Mouse (Mus musculus): ENCODE results near the gene Gorab. TPM values are rescaled to one million over a fixed set of nuclear protein-coding genes. Genes with fewer than 3 reads are reported as not detected.

The Gorab gene
- 24.4 and 24.6 TPM in 2 replicates for polyA plus RNA-seq (2015; fragmentation: Nextera tagmentation; extraction: Ambion mirVana)

DNA sequence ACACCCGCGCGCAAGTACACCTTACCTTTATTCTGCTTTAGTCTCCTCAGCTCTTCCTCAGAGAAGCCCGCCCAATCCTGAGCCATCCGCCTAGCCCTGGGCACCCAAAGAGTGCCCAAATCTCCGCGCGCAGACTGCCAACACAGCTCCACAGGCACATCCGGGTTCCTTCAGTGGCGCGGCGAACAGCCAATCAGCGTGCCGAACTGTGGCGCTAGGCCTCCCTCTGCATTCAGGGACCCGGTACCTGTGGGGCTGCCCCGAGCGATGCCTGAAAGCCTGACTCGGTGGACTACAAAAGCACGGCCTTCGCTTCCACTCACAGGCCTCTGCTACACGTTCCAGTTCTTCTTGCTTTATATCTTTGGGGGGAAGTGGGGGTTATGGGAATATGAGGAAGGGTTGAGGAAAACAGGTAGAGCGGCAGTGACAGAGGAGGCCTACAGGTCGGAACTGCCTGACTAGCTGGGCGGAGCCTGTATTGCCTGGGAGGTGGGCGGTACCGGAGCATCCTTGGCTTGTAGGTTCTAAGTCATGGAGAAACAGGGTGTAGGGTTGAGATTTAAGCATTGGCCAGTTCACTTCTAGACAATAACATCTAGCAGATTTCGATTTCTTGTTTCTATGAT, at the start of gene Gorab:
TSS of gene Gorab (minus strand) at position 172 of the 629 bp plus-strand sequence.
- Histone ChIP-seq H3K27ac (peak within 1 kb of the TSS; percentile 84), H3K9ac (replicated peaks) (peak within 1 kb of the TSS; percentile 85), H3K9me3 (no peaks in the 10 kb centered on the region), H3K4me1 (replicated peaks) (peaks cover 15% of the 10 kb centered on the region), H3K4me2 (replicated peaks) (peak within 1 kb of the TSS; percentile 70), H3K4me3 (replicated peaks) (peak within 1 kb of the TSS; percentile 68), H3K36me3 (no peaks in the 10 kb centered on the region), H3K27me3 (peaks cover 6% of the 10 kb centered on the region; the same call in 1 of the 2 replicates)
- peak; percentile 100 for ATAC-seq
- 0% methylated on average over 28 of the region's 28 CpGs for WGBS

DNA sequence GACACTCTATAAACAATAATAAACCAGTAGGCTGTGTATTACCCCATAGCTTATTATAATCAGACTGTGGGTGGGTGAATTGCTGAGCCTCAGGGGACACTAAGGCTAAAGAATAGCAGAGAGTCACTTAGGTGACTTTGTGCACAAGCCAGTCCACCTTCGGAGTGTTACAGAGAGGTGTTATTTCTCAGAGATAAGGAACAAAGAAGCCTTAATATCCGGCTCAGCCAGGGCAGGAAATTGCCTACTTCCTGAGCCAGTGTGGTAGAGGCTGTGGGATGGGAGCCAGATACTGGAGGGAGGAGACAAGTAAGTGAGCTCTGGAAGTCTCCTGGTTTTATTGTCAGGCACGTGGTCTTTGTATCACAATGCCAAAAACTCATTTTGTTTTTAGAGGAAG, 40.4 kb upstream of the Gorab start:
- Histone ChIP-seq H3K4me2 (replicated peaks) (no peak overlapping the region), H3K4me1 (replicated peaks) (no peaks in the 10 kb centered on the region), H3K36me3 (no peaks in the 10 kb centered on the region), H3K9me3 (no peaks in the 10 kb centered on the region), H3K9ac (replicated peaks) (no peak overlapping the region), H3K4me3 (replicated peaks) (no peak overlapping the region), H3K27me3 (no peaks in the 10 kb centered on the region), H3K27ac (no peak overlapping the region)
- WGBS, result 66% methylated on average over 3 of the region's 3 CpGs
- no peak for ATAC-seq

GRCm38 (mm10) chr1:163439002-163439401, 35.5 kb upstream of the Gorab start:
- WGBS, result 92% methylated on average over 2 of the region's 2 CpGs
- Histone ChIP-seq H3K27me3 (no peaks in the 10 kb centered on the region), H3K27ac (no peak overlapping the region), H3K36me3 (no peaks in the 10 kb centered on the region), H3K4me1 (replicated peaks) (no peaks in the 10 kb centered on the region), H3K9me3 (no peaks in the 10 kb centered on the region), H3K4me2 (replicated peaks) (no peak overlapping the region), H3K9ac (replicated peaks) (no peak overlapping the region), H3K4me3 (replicated peaks) (no peak overlapping the region)
- no peak for ATAC-seq

DNA sequence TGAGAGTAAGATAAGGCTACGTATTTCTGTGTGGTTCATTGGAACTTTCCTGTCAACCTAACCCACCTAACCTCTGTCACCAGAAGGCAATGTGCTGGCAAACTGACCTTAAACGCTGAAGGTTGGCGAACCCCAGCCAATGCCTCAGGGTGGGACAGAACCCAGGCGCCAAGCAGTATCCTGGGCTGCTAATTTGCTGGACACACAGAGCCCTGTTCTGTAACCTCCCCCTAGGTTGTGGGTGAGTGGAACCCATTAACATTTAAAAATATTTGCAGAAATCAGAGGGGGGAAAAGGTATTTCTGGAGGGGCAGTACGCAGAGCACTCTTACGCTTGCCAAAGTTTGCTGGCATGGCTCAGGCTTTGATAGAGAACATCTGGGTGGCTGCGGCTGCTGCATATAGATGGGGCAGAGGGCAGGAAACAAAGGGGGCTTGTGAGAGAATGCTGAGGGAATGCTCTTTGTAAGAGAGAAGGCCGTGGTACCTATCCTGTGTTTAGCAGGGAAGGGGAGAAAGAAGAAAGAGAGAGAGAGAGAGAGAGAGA, 20.1 kb upstream of the Gorab start:
- no peak overlapping the region for H3K9ac ChIP-seq (replicated peaks)
- H3K4me1 ChIP-seq (replicated peaks), result no peaks in the 10 kb centered on the region
- H3K4me3 ChIP-seq (replicated peaks), result no peak overlapping the region
- H3K4me2 ChIP-seq (replicated peaks), result no peak overlapping the region
- WGBS, result 78% methylated on average over 8 of the region's 8 CpGs
- no peak for ATAC-seq
- no peaks in the 10 kb centered on the region for H3K36me3 ChIP-seq
- no peak overlapping the region for H3K27ac ChIP-seq
- no peaks in the 10 kb centered on the region for H3K27me3 ChIP-seq
- no peaks in the 10 kb centered on the region for H3K9me3 ChIP-seq

GRCm38 (mm10) chr1:163417191-163417590, 13.7 kb upstream of the Gorab start:
- H3K9ac ChIP-seq (replicated peaks), result no peak overlapping the region
- no peaks in the 10 kb centered on the region for H3K9me3 ChIP-seq
- no peaks in the 10 kb centered on the region for H3K4me1 ChIP-seq (replicated peaks)
- no peaks in the 10 kb centered on the region for H3K36me3 ChIP-seq
- no peak overlapping the region for H3K4me3 ChIP-seq (replicated peaks)
- no peaks in the 10 kb centered on the region for H3K27me3 ChIP-seq
- WGBS, result 60% methylated on average over 2 of the region's 2 CpGs
- ATAC-seq, result no peak
- no peak overlapping the region for H3K27ac ChIP-seq
- H3K4me2 ChIP-seq (replicated peaks), result no peak overlapping the region

GRCm38 (mm10) chr1:163414200-163414599, 10.7 kb upstream of the Gorab start:
- no peaks in the 10 kb centered on the region for H3K9me3 ChIP-seq
- WGBS, result 84% methylated on average over 2 of the region's 2 CpGs
- no peak overlapping the region for H3K4me3 ChIP-seq (replicated peaks)
- no peak overlapping the region for H3K27ac ChIP-seq
- H3K4me1 ChIP-seq (replicated peaks), result no peaks in the 10 kb centered on the region
- no peak overlapping the region for H3K9ac ChIP-seq (replicated peaks)
- no peaks in the 10 kb centered on the region for H3K27me3 ChIP-seq
- no peak for ATAC-seq
- no peaks in the 10 kb centered on the region for H3K36me3 ChIP-seq
- no peak overlapping the region for H3K4me2 ChIP-seq (replicated peaks)

- no peak for ATAC-seq
- Histone ChIP-seq H3K36me3 (no peaks in the 10 kb centered on the region), H3K27ac (no peak overlapping the region), H3K27me3 (peaks cover 6% of the 10 kb centered on the region; the same call in 1 of the 2 replicates), H3K4me3 (replicated peaks) (no peak overlapping the region), H3K4me2 (replicated peaks) (no peak overlapping the region), H3K9me3 (no peaks in the 10 kb centered on the region), H3K4me1 (replicated peaks) (peaks cover 15% of the 10 kb centered on the region), H3K9ac (replicated peaks) (no peak overlapping the region)
- WGBS, result 75% methylated on average over 3 of the region's 3 CpGs
These were observed 2.7 kb upstream of the Gorab start for GRCm38 (mm10) chr1:163406203-163406602.

GRCm38 (mm10) chr1:163391321-163391720, 12.1 kb downstream of the Gorab start:
- no peak overlapping the region for H3K9ac ChIP-seq (replicated peaks)
- no peak overlapping the region for H3K4me2 ChIP-seq (replicated peaks)
- H3K4me3 ChIP-seq (replicated peaks), result no peak overlapping the region
- no peaks in the 10 kb centered on the region for H3K27me3 ChIP-seq
- H3K27ac ChIP-seq, result no peak overlapping the region
- no peaks in the 10 kb centered on the region for H3K9me3 ChIP-seq
- no peaks in the 10 kb centered on the region for H3K4me1 ChIP-seq (replicated peaks)
- ATAC-seq, result no peak
- WGBS, result 91% methylated on average over 6 of the region's 6 CpGs
- peaks cover 55% of the 10 kb centered on the region for H3K36me3 ChIP-seq

DNA sequence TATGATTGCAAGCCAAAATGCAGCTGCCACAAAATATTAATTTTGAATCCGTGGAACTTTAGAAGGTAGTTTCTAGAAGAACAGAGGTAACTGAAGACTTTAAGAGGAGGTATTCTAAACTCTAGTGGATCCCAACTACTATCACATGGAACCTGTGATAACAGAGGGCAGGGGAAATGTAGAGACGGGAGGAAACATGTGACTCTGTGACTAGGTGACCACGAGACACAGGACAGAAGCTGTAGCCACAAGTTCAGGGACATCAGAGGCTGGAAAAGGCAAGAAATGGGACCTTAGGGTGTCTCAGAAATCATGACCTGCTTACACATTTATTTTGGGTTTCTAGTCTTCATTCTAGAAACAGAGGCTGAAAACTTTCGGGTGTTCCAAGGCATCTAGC, 13.4 kb downstream of the Gorab start:
- Histone ChIP-seq H3K4me2 (replicated peaks) (no peak overlapping the region), H3K9me3 (no peaks in the 10 kb centered on the region), H3K4me1 (replicated peaks) (no peaks in the 10 kb centered on the region), H3K27me3 (no peaks in the 10 kb centered on the region), H3K36me3 (peaks cover 60% of the 10 kb centered on the region), H3K4me3 (replicated peaks) (no peak overlapping the region), H3K9ac (replicated peaks) (no peak overlapping the region), H3K27ac (no peak overlapping the region)
- no peak for ATAC-seq
- 93% methylated on average over 4 of the region's 4 CpGs for WGBS

DNA sequence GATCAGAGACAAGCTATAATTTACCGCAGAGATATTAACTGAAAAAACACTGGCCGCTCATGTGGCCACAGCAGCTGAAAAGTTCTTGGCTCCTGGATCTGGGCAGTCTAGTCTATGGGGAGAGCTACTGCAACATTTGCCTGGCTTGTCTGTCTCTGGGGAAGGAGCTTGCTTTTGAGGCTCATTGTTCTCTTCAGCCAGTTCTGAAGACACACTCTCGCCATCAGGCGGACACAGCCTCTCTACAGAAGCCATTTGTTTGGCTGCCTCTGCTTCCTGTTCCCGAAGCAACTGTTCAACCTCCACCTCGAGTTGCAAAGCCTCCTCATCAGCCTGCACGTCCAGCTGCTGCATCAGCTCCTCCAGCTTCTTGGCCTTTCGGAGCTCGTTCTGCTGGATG, 17.3 kb downstream of the Gorab start:
- H3K27me3 ChIP-seq, result no peaks in the 10 kb centered on the region
- 90% methylated on average over 9 of the region's 9 CpGs for WGBS
- ATAC-seq, result no peak
- no peak overlapping the region for H3K4me2 ChIP-seq (replicated peaks)
- H3K4me1 ChIP-seq (replicated peaks), result no peaks in the 10 kb centered on the region
- peaks cover 39% of the 10 kb centered on the region for H3K36me3 ChIP-seq
- no peaks in the 10 kb centered on the region for H3K9me3 ChIP-seq
- no peak overlapping the region for H3K9ac ChIP-seq (replicated peaks)
- no peak overlapping the region for H3K4me3 ChIP-seq (replicated peaks)
- H3K27ac ChIP-seq, result no peak overlapping the region

GRCm38 (mm10) chr1:163383442-163384027, 19.9 kb downstream of the Gorab start:
- peaks cover 31% of the 10 kb centered on the region for H3K36me3 ChIP-seq

GRCm38 (mm10) chr1:163382048-163382719, 21.3 kb downstream of the Gorab start:
- no peak overlapping the region for H3K9ac ChIP-seq (replicated peaks)
- no peak overlapping the region for H3K27ac ChIP-seq
- ATAC-seq, result no peak
- peaks cover 26% of the 10 kb centered on the region for H3K36me3 ChIP-seq
- H3K4me3 ChIP-seq (replicated peaks), result no peak overlapping the region
- no peaks in the 10 kb centered on the region for H3K9me3 ChIP-seq
- WGBS, result 96% methylated on average over 10 of the region's 10 CpGs
- H3K27me3 ChIP-seq, result no peaks in the 10 kb centered on the region
- no peak overlapping the region for H3K4me2 ChIP-seq (replicated peaks)
- H3K4me1 ChIP-seq (replicated peaks), result no peaks in the 10 kb centered on the region

More at GRCm38 (mm10) chr1:163383442-163384027, 19.9 kb downstream of the Gorab start:
- WGBS, result 84% methylated on average over 5 of the region's 5 CpGs
- H3K27me3 ChIP-seq, result no peaks in the 10 kb centered on the region
- H3K4me3 ChIP-seq (replicated peaks), result no peak overlapping the region
- H3K9ac ChIP-seq (replicated peaks), result no peak overlapping the region
- no peaks in the 10 kb centered on the region for H3K9me3 ChIP-seq
- no peak overlapping the region for H3K27ac ChIP-seq
- H3K4me1 ChIP-seq (replicated peaks), result no peaks in the 10 kb centered on the region
- ATAC-seq, result no peak
- H3K4me2 ChIP-seq (replicated peaks), result no peak overlapping the region
